Mouse (Mus musculus) CH12.LX (cell line): ENCODE measurements at regions not wholly inside any gene's neighbourhood (a gene's known extent, or its start where the extent isn't known, plus 50 kb on each side); places are given as distances from the start of the nearest gene placed in this dataset.

ENCODE experiments used
- DNase-seq: peaks from one replicate; pipeline ENCODE4 v3.0.0-alpha.2; 2013; ENCODE audit errors: extremely low read depth
- H3K27ac ChIP-seq: 2 replicates; pipeline ENCODE4 v1.5.1; 2012; ENCODE audit warnings: low read depth, mild to moderate bottlenecking, control low read depth, moderate library complexity; ENCODE audit not compliant: insufficient read depth
- H3K27me3 ChIP-seq: replicated peaks from 2 replicates; pipeline ENCODE3; 2012; ENCODE audit warnings: inconsistent platforms
- H3K36me3 ChIP-seq, 2 experiments: replicated peaks in 1 of 2; 2 replicates each; pipeline versions ENCODE3 to v1.6.1; 2012; ENCODE audit warnings: inconsistent platforms in 1 of 2, low read length in 1 of 2, mild to moderate bottlenecking in 1 of 2, mixed read lengths in 1 of 2, moderate library complexity in 1 of 2; ENCODE audit not compliant: control insufficient read depth in 1 of 2, insufficient read depth in 1 of 2
- H3K4me1 ChIP-seq, 2 experiments: 2 replicates each; pipeline ENCODE4 v1.6.1; 2012; ENCODE audit warnings: inconsistent platforms in 1 of 2, moderate library complexity in 1 of 2; ENCODE audit not compliant: insufficient read depth in 2 of 2, control insufficient read depth in 1 of 2
- H3K4me2 ChIP-seq: 2 replicates; pipeline ENCODE4 v1.6.1; 2012; ENCODE audit warnings: low read depth, mild to moderate bottlenecking, control low read depth; ENCODE audit not compliant: poor library complexity, insufficient read depth, severe bottlenecking
- H3K4me3 ChIP-seq, 3 experiments: fragments of 150-350 bp in 1 of 3; sonication (generic) in 1 of 3; replicated peaks in 1 of 3; 2 replicates each; pipeline versions ENCODE3 to v1.5.1; 2011 to 2012; ENCODE audit warnings: low read depth in 2 of 3, low read length in 2 of 3, mild to moderate bottlenecking in 2 of 3, moderate library complexity in 2 of 3, control low read depth in 1 of 3, improper control_type of control experiment in 1 of 3, inconsistent platforms in 1 of 3, mixed read lengths in 1 of 3; ENCODE audit not compliant: poor library complexity in 1 of 3
- H3K79me2 ChIP-seq: replicated peaks from 2 replicates; pipeline ENCODE4 v1.6.1; 2012; ENCODE audit warnings: mild to moderate bottlenecking, moderate library complexity; ENCODE audit not compliant: control insufficient read depth, poor library complexity, insufficient read depth, severe bottlenecking; ENCODE audit errors: extremely low read depth
- H3K9ac ChIP-seq: 2 replicates; pipeline ENCODE4 v1.6.1; 2012; ENCODE audit warnings: low read depth, mild to moderate bottlenecking, control low read depth, moderate library complexity; ENCODE audit not compliant: insufficient read depth
- H3K9me3 ChIP-seq: replicated peaks from 2 replicates; pipeline ENCODE3; 2012; ENCODE audit warnings: low read length, inconsistent platforms, mixed read lengths
- BHLHE40 ChIP-seq: IDR thresholded peaks from 2 replicates; pipeline ENCODE4 v1.6.1; 2011; ENCODE audit warnings: mild to moderate bottlenecking, low read depth, low read length, improper control_type of control experiment
- CHD1 ChIP-seq: IDR thresholded peaks from 2 replicates; pipeline ENCODE4 v1.6.1; 2012; ENCODE audit warnings: low read depth, low read length, improper control_type of control experiment, inconsistent platforms
- CHD2 ChIP-seq: IDR thresholded peaks from 2 replicates; pipeline ENCODE4 v1.6.1; 2011; ENCODE audit warnings: low read length, improper control_type of control experiment
- CTCF ChIP-seq, 2 experiments: IDR thresholded peaks in 1 of 2; conservative IDR thresholded peaks in 1 of 2; 2 replicates each; pipeline ENCODE4 v1.5.1; 2011 to 2012; ENCODE audit warnings: low read depth in 2 of 2, low read length in 2 of 2, improper control_type of control experiment in 1 of 2, inconsistent platforms in 1 of 2, mild to moderate bottlenecking in 1 of 2, moderate library complexity in 1 of 2
- E2F4 ChIP-seq: IDR thresholded peaks from 2 replicates; pipeline ENCODE4 v1.6.1; 2011; ENCODE audit warnings: low read depth, low read length, improper control_type of control experiment; ENCODE audit not compliant: insufficient replicate concordance
- ELF1 ChIP-seq: IDR thresholded peaks from 2 replicates; pipeline ENCODE4 v1.6.1; 2014; ENCODE audit warnings: low read depth, mild to moderate bottlenecking, inconsistent platforms, low read length, improper control_type of control experiment
- EP300 ChIP-seq: IDR thresholded peaks from 2 replicates; pipeline ENCODE4 v1.6.1; 2011; ENCODE audit warnings: low read length, improper control_type of control experiment
- ETS1 ChIP-seq: conservative IDR thresholded peaks from 2 replicates; pipeline ENCODE4 v1.6.1; 2012; ENCODE audit warnings: low read depth, mild to moderate bottlenecking, inconsistent platforms, low read length, improper control_type of control experiment, moderate library complexity
- GABPA ChIP-seq: IDR thresholded peaks from 2 replicates; pipeline ENCODE4 v1.6.1; 2012; ENCODE audit warnings: low read depth, low read length, improper control_type of control experiment, inconsistent platforms; ENCODE audit not compliant: insufficient replicate concordance
- HCFC1 ChIP-seq: IDR thresholded peaks from 2 replicates; pipeline ENCODE4 v1.6.1; 2012; ENCODE audit warnings: low read depth, mild to moderate bottlenecking, inconsistent platforms, low read length, improper control_type of control experiment
- IRF4 ChIP-seq: IDR thresholded peaks from 2 replicates; pipeline ENCODE4 v1.6.1; 2014; ENCODE audit warnings: low read depth, mild to moderate bottlenecking, inconsistent platforms, low read length, improper control_type of control experiment
- JUN ChIP-seq: IDR thresholded peaks from 2 replicates; pipeline ENCODE4 v1.6.1; 2011; ENCODE audit warnings: low read depth, mild to moderate bottlenecking, low read length, improper control_type of control experiment, moderate library complexity; ENCODE audit not compliant: insufficient read depth
- JUND ChIP-seq: conservative IDR thresholded peaks from 2 replicates; pipeline ENCODE4 v1.6.1; 2011; ENCODE audit warnings: low read depth, low read length, improper control_type of control experiment
- KAT2A ChIP-seq: IDR thresholded peaks from 2 replicates; pipeline ENCODE4 v1.6.1; 2012; ENCODE audit warnings: low read length, improper control_type of control experiment, inconsistent platforms; ENCODE audit not compliant: insufficient replicate concordance
- MAFK ChIP-seq: IDR thresholded peaks from 2 replicates; pipeline ENCODE4 v1.6.1; 2011; ENCODE audit warnings: low read length, improper control_type of control experiment; ENCODE audit not compliant: insufficient replicate concordance
- MAX ChIP-seq: IDR thresholded peaks from 2 replicates; pipeline ENCODE4 v1.6.1; 2011; ENCODE audit warnings: low read length, improper control_type of control experiment
- MAZ ChIP-seq: IDR thresholded peaks from 2 replicates; pipeline ENCODE4 v1.6.1; 2012; ENCODE audit warnings: low read depth, mild to moderate bottlenecking, inconsistent platforms, low read length, improper control_type of control experiment, moderate library complexity
- MEF2A ChIP-seq: IDR thresholded peaks from 2 replicates; pipeline ENCODE4 v1.6.1; 2014; ENCODE audit warnings: low read depth, mild to moderate bottlenecking, inconsistent platforms, low read length, improper control_type of control experiment, borderline replicate concordance
- MXI1 ChIP-seq: IDR thresholded peaks from 2 replicates; pipeline ENCODE4 v1.6.1; 2011; ENCODE audit warnings: mild to moderate bottlenecking, low read depth, low read length, improper control_type of control experiment
- MYC ChIP-seq: IDR thresholded peaks from 2 replicates; pipeline ENCODE4 v1.6.1; 2011; ENCODE audit warnings: low read depth, mild to moderate bottlenecking, improper control_type of control experiment, low read length
- NELFE ChIP-seq: IDR thresholded peaks from 2 replicates; pipeline ENCODE4 v1.6.1; 2011; ENCODE audit warnings: low read depth, low read length, improper control_type of control experiment
- NRF1 ChIP-seq: IDR thresholded peaks from 2 replicates; pipeline ENCODE4 v1.6.1; 2014; ENCODE audit warnings: low read depth, mild to moderate bottlenecking, inconsistent platforms, low read length, improper control_type of control experiment, moderate library complexity
- PAX5 ChIP-seq: IDR thresholded peaks from 2 replicates; pipeline ENCODE4 v1.6.1; 2012; ENCODE audit warnings: low read length, inconsistent platforms, mixed read lengths
- POLR2A ChIP-seq: IDR thresholded peaks from 2 replicates; pipeline ENCODE4 v1.6.1; 2011; ENCODE audit warnings: low read depth, mild to moderate bottlenecking, improper control_type of control experiment, low read length
- POLR2AphosphoS2 ChIP-seq: IDR thresholded peaks from 2 replicates; pipeline ENCODE4 v1.6.1; 2011; ENCODE audit warnings: low read depth, low read length, improper control_type of control experiment
- RAD21 ChIP-seq: IDR thresholded peaks from 2 replicates; pipeline ENCODE4 v1.6.1; 2011; ENCODE audit warnings: low read depth, mild to moderate bottlenecking, low read length, improper control_type of control experiment, moderate library complexity
- RCOR1 ChIP-seq: conservative IDR thresholded peaks from 2 replicates; pipeline ENCODE4 v1.6.1; 2012; ENCODE audit warnings: low read depth, mild to moderate bottlenecking, inconsistent platforms, low read length, improper control_type of control experiment
- SIN3A ChIP-seq: IDR thresholded peaks from 2 replicates; pipeline ENCODE4 v1.6.1; 2012; ENCODE audit warnings: low read length, improper control_type of control experiment, inconsistent platforms
- SMC3 ChIP-seq: IDR thresholded peaks from 2 replicates; pipeline ENCODE4 v1.6.1; 2011; ENCODE audit warnings: low read depth, low read length, improper control_type of control experiment
- TBP ChIP-seq: conservative IDR thresholded peaks from 2 replicates; pipeline ENCODE4 v1.6.1; 2011; ENCODE audit warnings: low read depth, low read length, improper control_type of control experiment
- TCF12 ChIP-seq: IDR thresholded peaks from 2 replicates; pipeline ENCODE4 v1.6.1; 2014; ENCODE audit warnings: low read depth, mild to moderate bottlenecking, inconsistent platforms, low read length, improper control_type of control experiment
- UBTF ChIP-seq: IDR thresholded peaks from 2 replicates; pipeline ENCODE4 v1.6.1; 2012; ENCODE audit warnings: low read depth, mild to moderate bottlenecking, inconsistent platforms, low read length, improper control_type of control experiment, moderate library complexity
- USF1 ChIP-seq: IDR thresholded peaks from 2 replicates; pipeline ENCODE4 v1.6.1; 2014; ENCODE audit warnings: low read depth, mild to moderate bottlenecking, inconsistent platforms, low read length, improper control_type of control experiment
- USF2 ChIP-seq: conservative IDR thresholded peaks from 2 replicates; pipeline ENCODE4 v1.6.1; 2011; ENCODE audit warnings: low read depth, low read length, improper control_type of control experiment
- ZC3H11A ChIP-seq: IDR thresholded peaks from 2 replicates; pipeline ENCODE4 v1.6.1; 2012; ENCODE audit warnings: low read depth, mild to moderate bottlenecking, inconsistent platforms, low read length, improper control_type of control experiment
- ZKSCAN1 ChIP-seq: IDR thresholded peaks from 2 replicates; pipeline ENCODE4 v1.6.1; 2012; ENCODE audit warnings: low read depth, inconsistent platforms, low read length, improper control_type of control experiment, borderline replicate concordance
- ZMIZ1 ChIP-seq: IDR thresholded peaks from 2 replicates; pipeline ENCODE4 v1.6.1; 2012; ENCODE audit warnings: low read depth, mild to moderate bottlenecking, inconsistent platforms, low read length, improper control_type of control experiment
- ZNF384 ChIP-seq: IDR thresholded peaks from 2 replicates; pipeline ENCODE4 v1.6.1; 2012; ENCODE audit warnings: low read depth, low read length, improper control_type of control experiment, inconsistent platforms
- dilution Hi-C: fragments of 300-500 bp; cut with MboI; formaldehyde crosslinking; loops from 2 replicates; pipeline ENCODE4 v1.14.3; 2020; ENCODE audit warnings: low sequenced_read_pairs; ENCODE audit not compliant: extremely low pct_unique_long_range_greater_than_20kb, extremely low pct_ligation_motif_present
- in situ Hi-C: fragments of 300-500 bp; cut with MboI; formaldehyde crosslinking; loops from 3 replicates; pipeline ENCODE4 v1.14.3; 2019; ENCODE audit warnings: low sequenced_read_pairs, low pct_ligation_motif_present, low pct_unique_long_range_greater_than_20kb, mixed read lengths

DNA sequence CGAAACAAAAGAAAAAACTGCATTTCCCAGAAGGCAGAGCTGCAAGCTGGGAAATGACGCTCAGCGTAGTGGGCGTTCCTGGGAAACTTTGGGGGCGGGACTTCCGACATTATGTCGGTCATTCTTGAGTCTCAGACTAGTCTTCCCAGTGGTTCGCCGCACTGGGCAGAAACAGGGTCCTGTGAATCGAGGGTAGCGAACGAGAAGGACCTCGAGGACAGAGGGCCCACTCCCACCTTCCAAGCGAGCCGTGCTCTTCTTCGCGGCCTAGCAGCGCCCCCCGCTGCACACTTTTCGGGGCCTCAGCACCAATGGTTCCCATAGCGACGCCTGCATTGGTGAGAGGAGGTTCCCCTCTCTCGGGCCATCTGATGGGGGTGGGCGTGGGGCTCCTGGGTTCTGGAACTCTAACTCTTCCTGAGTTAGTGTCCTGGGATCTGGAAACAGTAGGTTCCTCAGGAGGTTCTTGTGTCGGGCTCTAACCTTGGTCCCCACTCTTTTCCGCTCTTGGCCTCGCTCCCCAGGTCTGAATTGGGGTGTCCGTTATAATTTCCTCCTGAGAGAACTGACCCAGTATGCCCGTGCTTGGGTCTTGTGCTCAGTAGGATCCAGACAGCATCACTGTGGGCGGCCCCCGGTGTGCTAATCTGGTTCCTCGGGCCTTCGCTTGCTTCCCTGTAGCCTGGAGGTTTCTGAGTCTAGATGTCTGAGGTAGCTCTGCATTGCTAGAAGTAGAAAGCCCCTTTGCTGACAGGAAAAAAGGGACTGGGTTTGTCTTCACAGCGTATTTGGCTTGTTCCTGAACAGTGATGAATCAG lies 52.8 kb upstream of the Gramd1a start:
- Histone ChIP-seq H3K4me3 (peak overlapping the region; percentile 70 to 93 (median 80)), H3K9ac (peak overlapping the region; percentile 82), H3K79me2 (no peaks in the 10 kb centered on the region), H3K36me3 (peaks cover 16 to 28% of the 10 kb centered on the region in 2 experiments), H3K4me1 (peaks cover 5 to 10% of the 10 kb centered on the region in 2 experiments), H3K9me3 (peaks cover 2% of the 10 kb centered on the region), H3K27ac (no peak overlapping the region), H3K4me2 (peak overlapping the region; percentile 73; the same call in 1 of the 2 replicates)
- DNase-seq: peak; percentile 91
- dilution Hi-C loops: no loop called here
- in situ Hi-C loops: no loop called here
- TF ChIP-seq BHLHE40 (no peak; the same call in 1 of the 2 replicates), USF2 (no peak), SMC3 (no peak), MAZ (no peak), HCFC1 (peak; percentile 99), NELFE (peak; percentile 75), UBTF (0 out of 2 replicates have a peak, but pooled peaks have one; percentile 31), POLR2AphosphoS2 (peak; percentile 69; the same call in 1 of the 2 replicates), USF1 (no peak), CHD2 (no peak), CTCF (conservative IDR thresholded peaks at IDR 0.05 in 1 of 2, IDR thresholded peaks at IDR 0.05 in 1 of 2; ENCODE audit: low read depth in 2 of 2, low read length in 2 of 2) (peak in 1 of 2 experiments; percentile 37; a peak in 2 of 4 replicates), MAFK (no peak), POLR2A (peak; percentile 73), JUN (no peak), RAD21 (no peak), IRF4 (peak; percentile 71), TBP (peak; percentile 71; the same call in 1 of the 2 replicates), EP300 (no peak), TCF12 (peak; percentile 68; the same call in 1 of the 2 replicates), ZMIZ1 (peak; percentile 22; the same call in 1 of the 2 replicates), ZNF384 (peak; percentile 34; the same call in 1 of the 2 replicates), JUND (no peak), ETS1 (no peak), SIN3A (peak; percentile 82), MEF2A (0 out of 2 replicates have a peak, but pooled peaks have one; percentile 34), CHD1 (no peak), MYC (no peak), ZKSCAN1 (no peak), E2F4 (no peak), ELF1 (peak; percentile 83), PAX5 (no peak), ZC3H11A (no peak), MXI1 (peak; percentile 82), GABPA (peak; percentile 30; the same call in 1 of the 2 replicates), MAX (no peak), NRF1 (peak; percentile 22; the same call in 1 of the 2 replicates), RCOR1 (0 out of 2 replicates have a peak, but pooled peaks have one; percentile 31), KAT2A (peak; percentile 96; the same call in 1 of the 2 replicates)
- TF ChIP-seq, all 38 proteins: peak for 19
- peaks cover 28% of the 10 kb centered on the region for H3K27me3 ChIP-seq
